Mouse (Mus musculus) cerebellum, postnatal 14 days (tissue): ENCODE results near the gene Mrps7.
"Not testable (repeated sequence)": the region's sequence is repeated elsewhere in the genome, so short reads cannot be mapped to it uniquely, and the experiment has no call there.

ENCODE experiments used
- DNase-seq, 2 experiments: peaks; one replicate each; pipeline ENCODE4 v3.0.0; 2021; ENCODE audit warnings: mixed read lengths in 2 of 2

Mrps7 gene

DNA sequence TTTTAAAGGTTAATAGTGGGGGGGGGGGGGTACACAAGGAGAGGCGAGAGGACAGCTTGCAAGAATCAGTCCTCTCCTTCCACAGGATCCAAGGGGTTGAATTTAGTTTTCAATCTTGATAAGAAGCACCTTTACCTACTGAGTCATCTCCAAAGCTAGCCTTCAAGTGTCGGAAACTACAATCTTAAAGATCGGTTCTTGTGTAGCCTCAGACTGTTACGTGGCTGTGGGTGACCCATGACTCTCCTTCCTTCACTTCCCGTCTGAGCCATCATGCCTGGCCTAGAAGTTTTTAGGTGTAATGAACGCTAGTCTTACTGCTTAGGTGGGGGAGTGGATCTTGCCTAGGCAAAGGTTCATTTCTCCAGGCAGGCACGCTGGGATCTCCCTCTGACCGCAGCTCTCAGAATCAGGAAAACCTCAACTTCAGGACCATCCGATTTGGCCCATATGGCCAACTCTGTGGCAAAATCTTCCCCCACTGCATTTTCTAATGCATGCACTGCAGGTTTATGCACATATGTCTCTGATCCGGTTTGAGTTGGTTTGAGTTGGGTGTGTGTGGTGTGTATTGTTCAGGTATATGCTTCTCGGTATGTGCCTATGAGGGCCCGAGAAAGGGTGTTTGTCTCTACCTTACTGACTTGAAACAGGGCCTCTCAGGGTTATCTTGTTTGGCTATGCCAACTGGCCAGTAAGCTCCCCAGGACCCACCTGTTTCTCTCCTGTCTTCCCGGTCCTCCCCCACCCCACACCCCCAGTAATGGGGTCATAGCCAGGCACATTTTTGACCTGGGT is 26.2 kb downstream of the Mrps7 start:
- DNase-seq, result no peak

DNA sequence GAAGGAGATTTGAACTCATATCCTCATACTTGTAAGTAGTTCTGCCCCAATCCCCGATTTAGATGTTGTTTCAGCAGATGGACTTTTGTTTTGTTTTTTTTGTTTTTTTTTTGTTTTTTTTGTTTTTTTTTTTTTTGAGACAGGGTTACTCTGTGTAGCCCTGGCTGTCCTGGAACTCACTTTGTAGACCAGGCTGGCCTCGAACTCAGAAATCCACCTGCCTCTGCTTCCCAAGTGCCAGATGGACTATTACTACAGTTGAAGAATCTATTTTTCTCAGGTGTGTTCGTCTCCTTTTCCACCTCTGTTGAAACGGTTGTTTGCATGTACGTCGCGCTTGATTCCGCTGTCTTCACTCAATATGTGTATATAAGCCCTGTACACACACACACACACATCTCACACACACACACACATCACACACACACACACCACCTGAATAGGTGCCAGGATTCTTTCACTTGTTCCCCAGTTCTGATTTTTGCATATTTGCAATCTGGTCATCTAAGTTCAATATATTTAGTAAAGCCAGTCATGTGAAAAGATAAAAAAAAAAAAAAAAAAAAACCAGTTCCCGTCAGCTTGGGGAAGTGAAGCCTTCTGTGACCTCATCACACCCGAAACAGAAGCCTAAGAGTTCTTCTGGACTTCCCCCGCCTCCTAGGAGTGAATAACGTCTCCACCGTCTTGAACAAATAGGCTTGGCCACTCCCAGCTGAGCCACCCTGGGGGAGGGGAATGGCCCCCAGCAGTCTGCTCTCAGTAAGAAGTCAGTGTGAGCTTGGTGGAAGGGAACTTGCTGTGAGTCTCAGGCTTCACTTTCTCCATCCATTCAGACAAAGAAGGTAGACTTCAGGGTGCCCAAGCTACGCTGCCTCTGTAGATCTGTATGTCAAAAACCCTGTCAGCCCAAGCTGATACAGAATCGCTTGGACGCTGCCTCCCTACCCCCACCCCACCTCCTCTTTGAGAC is 27.1 kb downstream of the Mrps7 start:
- DNase-seq, result no peak

DNA sequence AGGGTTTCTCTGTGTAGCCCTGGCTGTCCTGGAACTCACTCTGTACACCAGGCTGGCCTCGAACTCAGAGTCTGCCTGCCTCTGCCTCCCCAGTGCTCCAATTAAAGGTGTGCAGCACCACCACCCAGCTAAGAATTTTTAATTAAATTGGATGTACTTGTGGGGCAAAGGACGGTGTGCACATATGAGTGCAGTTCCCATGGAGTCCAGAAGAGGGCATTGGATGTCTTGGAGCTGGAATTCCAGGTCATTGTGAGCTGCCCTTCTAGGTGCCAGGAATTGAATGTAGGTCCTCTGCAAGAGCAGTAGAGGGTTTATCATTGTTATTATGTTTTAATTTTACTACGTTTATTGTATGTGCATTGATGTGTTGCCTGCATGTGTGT is 27.8 kb downstream of the Mrps7 start:
- DNase-seq, result peak in 1 of 2 experiments; percentile 75

DNA sequence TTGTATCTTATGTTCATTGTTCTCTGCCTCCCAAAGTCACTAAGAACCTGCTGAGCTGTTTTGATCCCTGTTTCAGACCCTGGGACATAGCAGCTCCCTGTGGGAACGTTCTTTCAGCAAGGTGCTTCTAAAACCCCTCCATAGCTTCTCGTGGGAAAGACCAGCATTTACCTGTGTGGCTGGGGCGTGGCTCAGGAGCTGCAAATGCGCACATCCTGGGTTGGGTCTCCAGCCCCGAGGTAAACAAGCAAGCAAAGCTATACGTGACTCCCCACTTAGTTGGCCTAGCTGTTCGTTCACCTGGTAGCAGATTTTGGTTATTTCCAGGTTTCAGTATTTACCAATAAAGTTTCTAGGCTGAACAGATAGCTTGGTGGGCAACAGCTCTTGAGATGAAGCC is 28.5 kb downstream of the Mrps7 start:
- no peak for DNase-seq

DNA sequence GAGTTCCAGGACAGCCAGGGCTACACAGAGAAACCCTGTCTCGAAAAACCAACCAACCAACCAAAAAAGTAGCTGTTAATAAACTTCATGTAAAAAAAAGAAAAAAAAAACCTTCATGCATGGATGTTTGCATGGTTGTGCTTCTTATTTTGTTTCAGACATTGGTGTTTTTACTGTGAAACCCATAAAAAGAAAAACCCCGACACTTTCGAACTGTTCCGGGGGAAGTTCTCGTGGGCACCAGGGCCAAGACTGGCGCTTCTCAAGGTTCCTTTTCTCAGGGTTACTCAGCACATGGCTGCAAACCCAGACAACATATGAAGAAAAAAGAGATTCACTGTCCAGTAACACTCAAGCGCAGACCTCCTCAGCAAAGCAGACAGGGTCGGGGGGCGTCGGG is 29.1 kb downstream of the Mrps7 start:
- no peak for DNase-seq

DNA sequence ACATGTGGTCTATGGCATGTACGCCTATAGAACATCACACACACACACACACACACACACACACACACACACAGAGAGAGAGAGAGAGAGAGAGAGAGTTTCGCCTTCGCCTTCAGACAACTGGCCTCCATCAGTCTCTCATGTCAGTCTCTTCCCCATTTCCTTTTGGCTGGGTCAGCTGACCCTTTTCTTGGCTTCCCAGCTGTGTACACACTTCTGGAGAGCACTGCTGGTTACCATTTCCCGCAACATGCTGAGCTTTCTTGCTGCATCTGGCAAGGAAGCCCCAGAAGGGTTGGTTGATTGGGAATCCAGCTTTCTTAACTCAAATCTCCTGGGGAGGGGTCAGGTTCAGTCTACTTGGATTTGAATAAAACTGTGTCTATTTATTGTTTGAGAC is 30.4 kb downstream of the Mrps7 start:
- no peak for DNase-seq

DNA sequence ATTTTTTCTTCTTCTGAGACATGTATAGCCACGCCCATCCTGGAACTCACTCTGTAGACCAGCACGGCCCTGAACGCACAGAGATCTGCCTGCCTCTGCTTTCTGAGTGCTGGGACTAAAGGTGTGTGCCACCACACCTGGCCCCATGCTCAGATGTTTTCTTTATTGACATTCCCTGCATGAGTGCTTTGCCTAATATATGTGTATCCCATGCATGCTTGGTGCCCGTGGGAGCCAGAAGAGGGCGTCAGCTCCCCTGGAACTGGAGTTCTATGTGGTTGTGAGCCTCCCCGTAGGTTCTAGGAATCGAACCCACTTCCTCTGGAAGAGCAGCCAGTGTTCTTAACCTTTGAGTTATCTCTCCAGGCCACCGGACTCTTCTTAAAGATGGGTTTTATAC is 31.3 kb downstream of the Mrps7 start:
- no peak for DNase-seq

DNA sequence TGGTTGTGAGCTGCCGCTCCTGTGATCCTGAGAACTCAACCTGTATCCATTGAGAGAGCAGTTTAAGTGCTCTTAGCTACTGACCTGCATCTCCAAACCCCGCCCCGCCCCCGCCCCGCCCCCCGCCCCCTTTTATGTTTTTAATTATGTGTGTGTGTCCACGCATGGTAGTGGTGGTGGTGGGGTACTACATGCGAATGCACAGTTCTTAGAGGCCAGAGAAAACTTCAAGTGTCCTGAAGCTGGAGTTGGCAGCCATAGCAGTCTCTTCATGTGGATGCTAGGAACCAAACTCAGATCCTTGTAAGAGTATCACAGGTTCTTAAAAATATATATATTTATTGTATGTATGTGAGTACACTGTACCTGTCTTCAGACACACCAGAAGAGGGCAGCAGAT is 31.8 kb downstream of the Mrps7 start:
- DNase-seq, result no peak

DNA sequence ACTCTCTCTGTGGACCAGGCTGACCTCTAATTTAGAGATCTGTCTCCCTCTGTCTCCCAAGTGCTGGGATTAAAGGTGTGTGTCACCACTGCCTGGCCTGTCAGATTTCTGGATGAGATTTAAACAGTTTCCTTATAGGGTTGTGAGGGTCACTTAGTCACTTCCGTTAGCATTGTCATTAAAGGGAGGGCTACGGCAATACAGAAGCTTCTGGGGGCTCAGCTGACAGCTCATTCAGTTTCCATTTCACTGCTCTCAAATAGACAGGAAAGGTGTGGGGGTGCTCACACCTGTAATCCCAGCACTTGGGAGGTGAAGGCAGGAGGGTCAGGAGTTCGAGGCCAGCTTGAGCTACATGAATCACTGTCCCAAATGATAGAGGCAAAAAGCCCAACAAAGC is 33.2 kb downstream of the Mrps7 start:
- no peak for DNase-seq

DNA sequence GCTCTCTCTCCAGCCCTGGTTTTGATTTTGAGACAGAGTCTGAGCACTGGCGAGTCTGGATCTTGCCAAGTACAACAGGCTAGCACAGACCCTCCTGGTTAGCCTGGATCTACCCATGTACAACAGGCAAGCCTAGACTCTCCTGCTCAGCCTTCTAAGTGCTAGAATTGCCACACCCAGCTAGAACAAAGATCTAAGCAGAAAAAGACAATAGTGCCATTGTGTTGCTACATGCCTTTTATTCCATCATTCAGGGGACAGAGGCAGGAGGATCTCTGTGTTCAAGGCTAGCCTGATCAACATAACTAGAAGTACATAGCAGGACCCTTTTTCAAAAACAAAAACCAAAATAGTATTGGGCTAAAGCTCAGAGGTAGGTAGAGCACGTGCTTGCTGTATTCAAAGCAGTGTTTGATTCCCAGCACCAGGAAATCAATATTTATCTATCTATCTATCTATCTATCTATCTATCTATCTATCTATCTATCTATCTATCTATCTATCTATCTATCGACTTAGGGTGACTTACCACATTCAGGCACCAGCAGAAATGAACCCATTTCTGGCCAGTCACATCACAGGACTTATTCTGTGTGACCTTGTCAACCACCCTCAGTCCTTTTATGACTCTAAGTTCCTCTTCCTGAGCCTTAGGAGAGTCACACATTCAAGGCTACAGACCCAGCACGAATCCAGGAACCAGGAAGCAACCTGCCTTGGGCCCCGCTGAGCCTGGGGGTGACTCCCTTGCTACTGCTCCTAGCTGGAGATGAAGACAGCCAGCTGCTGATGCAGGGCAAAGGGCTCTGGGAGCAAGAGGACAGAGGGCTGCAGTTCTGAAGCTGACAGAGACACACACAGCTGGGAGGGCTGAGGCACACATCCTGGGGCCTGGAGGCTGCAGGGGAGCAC is 35.0 kb downstream of the Mrps7 start:
- DNase-seq, result no peak

DNA sequence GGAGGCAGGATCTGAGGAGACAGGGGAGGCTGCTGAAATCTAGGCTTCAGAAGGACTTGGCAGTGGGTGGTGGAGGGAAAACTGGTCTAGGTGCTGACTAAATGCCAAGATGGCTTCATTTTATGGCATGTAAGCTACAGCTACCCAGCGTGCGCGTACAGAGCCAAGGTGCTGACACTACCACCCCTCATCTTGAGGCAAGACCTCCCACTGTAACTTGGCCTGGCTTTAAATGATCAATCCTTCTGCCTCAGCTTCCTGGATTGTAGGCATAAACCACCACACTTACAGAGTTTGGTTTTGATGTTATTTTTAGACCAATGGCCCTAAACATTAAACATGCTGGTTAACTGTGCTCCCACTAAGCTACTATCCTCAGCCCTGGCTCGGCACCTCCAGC is 35.8 kb downstream of the Mrps7 start:
- DNase-seq, result no peak

DNA sequence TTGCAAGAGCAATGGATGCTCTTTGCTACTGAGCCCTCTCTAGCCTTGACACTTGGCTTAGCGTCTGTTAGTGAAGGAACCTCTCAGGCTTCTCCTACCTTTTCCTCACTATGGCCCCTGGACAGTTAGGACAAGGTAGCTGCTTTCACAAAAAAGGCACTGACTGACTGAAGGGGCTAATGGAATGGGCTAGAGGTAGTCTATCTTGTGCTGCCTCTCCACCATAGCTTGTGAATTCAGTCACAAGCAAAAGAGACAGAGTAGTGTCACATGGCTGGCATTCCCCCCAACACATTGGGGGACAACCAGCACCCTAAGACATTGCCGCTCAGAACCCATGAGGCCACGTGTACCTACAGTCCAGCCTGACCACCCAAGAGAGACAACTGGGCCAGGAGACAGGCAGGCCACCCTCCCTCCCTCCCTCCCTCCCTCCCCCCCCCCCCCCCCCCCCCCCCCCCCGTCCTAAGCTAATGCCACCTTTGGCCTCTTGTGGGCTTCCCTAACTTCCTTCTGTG is 36.6 kb downstream of the Mrps7 start:
- no peak for DNase-seq

DNA sequence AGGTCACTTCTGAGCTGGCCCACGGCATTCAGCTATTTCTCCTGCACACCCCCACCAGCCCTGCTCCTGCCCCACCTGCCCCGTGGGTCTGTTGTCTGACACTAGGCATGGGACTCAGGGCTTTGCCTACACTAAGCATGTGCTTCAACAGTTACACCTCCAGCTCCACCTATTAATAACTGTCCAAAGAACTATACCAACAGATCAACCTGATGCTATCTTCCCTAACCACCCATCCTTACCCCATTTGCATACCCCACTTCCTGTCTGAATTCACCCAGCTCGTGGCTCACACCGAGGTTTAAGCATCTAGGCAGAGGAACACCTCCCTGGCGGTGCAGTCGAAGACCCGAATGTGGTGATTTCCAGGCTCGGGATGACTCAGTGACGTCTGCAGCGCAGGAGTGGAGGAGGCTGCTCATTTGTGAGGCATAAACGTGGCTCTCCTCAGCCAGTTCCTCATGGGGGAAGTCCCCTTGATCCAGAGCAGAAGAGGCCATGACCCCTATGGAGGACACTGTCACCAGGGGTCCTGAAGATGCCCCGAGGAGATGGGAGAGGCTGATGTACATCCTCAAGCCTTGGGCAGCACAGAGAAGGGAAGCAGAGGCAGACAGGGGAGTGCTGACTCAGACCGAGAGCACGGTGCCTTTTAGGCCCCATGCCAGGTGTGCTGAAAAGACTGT is 37.4 kb downstream of the Mrps7 start:
- DNase-seq, result no peak

DNA sequence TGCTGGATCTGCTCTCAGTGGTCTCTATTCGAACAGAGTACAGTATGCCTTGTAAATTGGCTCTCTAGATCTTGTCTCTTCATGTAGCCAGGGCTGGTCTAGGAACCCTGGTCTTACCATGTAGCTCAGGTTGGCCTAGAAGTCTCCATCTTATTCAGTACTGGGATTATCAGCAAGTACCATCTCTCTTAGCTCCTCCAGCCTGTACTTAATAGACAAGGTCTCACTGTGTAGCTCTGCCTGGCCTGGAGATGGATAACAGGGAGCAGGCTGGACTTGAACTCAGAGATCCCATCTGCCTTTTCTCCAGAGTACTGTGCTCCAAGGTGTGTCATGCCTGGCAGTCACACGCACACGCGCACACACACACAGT is 37.9 kb downstream of the Mrps7 start:
- DNase-seq, result no peak

DNA sequence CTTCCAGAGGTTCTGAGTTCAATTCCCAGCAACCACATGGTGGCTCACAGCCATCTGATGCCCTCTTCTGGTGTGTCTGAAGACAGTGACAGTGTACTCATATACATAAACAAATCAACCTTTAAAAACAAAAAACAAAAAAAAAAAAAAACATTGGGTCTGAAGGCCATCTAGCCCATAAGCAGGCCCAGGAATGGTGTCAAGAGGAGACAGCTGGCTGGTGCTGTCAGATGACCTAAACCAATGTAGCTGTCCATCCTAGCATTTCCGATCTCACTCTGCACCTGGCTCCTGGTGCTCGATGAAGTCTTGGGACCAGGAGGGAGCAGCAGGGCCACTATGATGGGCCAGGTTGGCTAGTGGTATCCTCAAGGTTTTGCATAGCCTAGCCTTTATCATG is 39.0 kb downstream of the Mrps7 start:
- DNase-seq, result no peak

DNA sequence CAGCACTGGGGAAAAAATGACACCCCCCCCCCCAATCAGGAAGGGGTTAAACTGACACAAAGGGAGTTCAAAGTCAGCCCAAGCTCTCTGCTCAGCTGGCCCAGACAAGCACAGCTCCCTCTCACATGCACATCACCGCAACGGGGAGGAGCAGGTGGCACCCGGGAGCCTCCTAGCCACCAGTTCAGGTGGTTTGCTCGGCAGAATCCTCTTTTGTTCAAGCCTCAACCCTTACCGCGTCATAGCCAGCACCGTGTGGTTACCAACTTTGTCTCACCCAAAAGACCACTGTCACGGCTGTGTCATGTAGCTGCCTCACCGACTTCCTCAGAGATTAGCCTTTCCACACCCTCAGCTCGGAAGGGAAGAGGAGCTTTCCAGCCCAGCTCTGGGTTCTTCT is 39.5 kb downstream of the Mrps7 start:
- no peak for DNase-seq

DNA sequence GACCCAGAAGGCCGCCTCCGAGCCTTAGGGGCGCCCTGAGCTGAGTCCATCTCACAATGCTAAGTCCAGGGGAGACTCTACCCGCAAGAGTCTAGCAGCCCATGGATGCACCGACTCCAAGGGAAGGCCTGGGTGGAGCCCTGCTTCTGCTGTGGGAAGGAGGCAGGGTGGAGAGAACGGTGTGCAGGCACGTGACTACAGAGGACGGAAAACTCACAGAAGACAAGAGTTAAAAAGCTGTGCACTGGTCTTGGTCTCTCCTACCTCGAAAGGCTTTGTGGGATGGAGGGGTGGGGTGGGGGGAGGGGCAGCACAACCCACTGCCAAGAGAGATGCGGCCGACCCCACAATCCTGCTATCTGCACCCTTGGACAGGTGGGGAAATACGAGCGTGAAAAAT is 40.6 kb downstream of the Mrps7 start:
- DNase-seq, result no peak

DNA sequence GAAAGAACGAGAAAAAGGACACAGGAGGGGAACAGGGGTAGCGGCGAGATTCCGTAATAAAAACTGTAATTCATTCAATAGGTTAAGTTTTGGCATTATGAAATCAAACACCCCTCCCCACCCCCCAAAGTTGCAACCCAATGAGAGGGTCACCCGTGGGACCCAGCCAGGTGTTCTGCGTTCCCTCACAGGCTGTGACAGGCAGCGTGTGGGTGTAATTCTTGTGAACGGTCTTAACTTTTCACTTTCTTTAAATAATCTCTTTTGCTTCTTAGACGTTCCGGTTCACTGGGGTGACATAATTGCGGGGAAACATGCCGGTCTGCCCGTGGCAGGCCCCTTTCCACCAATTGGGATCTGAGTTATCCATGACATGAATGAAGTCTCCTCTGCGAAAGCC is 41.8 kb downstream of the Mrps7 start:
- DNase-seq, result not testable (repeated sequence)

DNA sequence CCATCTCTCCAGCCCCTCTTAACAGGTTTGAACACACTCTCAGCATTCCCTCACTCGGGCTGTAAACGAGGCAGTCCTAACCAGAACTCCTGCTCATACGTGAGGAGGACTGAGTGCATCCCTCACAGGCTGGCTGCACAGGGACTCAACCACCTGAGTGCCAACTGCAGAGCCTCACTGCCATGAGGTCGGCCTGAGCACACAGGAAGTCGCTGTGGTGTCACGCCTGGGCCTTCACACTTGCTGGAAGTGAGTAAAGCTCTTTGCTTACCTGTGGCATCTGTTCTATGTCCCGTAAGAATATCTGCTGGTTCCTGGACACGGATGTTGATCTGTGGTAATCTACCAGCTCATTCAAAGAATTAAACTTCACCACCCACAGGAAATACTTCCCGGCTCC is 42.7 kb downstream of the Mrps7 start:
- DNase-seq, result no peak

DNA sequence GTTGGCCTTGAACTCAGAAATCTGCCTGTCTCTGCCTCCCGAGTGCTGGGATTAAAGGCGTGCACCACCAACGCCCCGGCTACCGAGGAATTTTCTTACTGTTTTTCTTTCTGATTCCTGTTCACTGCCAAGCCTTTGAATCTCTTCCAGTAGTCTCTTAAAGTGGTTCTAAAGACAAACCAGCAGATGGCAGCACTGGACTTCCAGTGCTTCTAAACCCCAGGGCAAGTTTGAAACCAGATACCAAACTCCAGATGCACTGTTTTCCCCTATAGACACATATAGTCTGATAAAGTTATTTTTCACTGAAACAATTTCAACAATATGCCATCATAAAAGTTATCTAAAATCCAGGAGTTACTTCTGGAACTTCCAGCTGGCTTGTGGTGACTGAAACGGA is 43.7 kb downstream of the Mrps7 start:
- DNase-seq, result peak; percentile 79 to 84

DNA sequence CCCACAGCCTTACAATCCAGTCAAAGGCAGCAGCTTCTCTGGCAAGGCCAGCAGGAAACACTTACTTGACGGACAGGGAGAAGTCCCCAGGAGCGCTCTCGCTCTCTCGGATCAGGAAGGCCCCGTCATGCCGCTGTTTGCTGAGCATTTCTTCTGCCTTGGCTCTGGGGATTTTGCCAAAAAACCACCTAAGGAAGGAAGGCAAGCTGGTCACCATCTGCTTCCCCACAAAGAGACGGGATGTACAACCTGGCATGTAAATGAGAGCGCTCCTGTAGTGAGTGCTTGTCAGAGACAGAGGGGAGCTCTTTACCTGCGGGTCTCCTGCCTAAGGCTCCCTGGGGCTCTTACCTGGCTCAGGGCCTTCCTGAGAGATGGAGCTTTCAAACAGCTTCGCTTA is 46.0 kb downstream of the Mrps7 start:
- DNase-seq, result peak; percentile 86 to 93

DNA sequence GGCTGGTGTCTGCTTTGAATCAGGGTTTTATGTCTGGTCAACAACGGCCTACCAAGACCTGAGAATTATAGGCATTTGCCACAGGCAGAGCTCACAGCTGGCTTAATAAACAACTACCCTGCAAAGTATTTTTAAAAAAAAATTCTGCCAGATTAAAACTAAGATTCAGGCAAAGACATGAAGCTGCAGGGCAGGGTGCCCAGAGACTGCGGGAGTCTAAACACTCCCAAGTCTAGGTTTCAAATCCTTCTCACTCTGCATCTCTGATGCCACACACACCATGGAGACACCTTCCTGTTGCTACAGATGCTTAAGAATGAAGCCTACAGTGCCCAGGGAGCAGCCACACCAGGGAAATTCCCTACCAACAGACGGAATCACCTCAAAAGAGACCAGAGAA is 48.0 kb downstream of the Mrps7 start:
- no peak for DNase-seq
